Mouse (Mus musculus): Measurements from ENCODE around the gene Kifc3. TPM values are rescaled to one million over a fixed set of nuclear protein-coding genes. Genes with fewer than 3 reads are reported as not detected.
A peak's percentile ranks its signal among the peaks of the same experiment; 100 is the strongest.

The Kifc3 gene
- polyA plus RNA-seq, 1 experiment from 2014 or later: 19.4 TPM

DNA sequence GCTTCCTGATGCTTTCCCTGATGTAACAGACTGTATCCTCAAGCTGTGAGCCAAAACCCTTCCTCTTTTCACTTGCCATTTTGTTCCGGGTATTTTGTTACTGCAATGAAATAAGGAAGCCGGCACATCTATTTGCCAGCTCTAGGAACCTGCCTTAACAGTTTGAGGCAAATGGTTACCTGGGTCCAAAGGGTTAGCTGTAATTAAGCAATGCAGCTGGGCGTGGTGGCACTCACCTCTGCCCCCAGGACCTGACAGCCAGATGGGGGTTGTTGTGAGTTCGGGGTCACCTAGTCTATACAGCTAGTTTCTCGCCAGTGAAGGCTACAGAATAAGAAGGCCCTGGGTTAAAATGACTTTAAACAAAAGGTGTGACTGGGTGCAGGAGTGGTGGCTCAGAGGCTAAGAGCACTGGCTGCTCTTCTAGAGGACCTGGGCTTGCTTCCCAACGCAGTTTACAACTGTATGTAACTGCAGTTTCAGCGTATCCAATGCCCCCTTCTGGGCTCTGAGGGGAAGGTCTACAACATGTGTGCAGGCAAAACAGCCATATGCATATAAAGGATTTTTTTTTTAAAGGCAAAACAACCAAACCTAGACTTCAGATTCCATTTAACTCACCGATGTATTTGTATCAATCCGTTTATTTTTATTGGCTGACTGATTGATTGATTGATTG is 11.0 kb downstream of the Kifc3 start:
- WGBS: 92% methylated on average over 9 of the region's 9 CpGs
- Histone ChIP-seq H3K27me3 (ENCODE audit: control insufficient read depth, insufficient read depth, low read length) (no peaks in the 10 kb centered on the region), H3K9ac (replicated peaks; ENCODE audit: low read length) (no peak overlapping the region), H3K4me2 (ENCODE audit: low read length) (no peak overlapping the region), H3K4me1 (ENCODE audit: control insufficient read depth, insufficient read depth, low read length) (no peaks in the 10 kb centered on the region), H3K27ac (replicated peaks; ENCODE audit: low read depth, low read length) (no peak overlapping the region), H3K9me3 (ENCODE audit: control insufficient read depth, low read length) (no peaks in the 10 kb centered on the region), H3K36me3 (ENCODE audit: control insufficient read depth, insufficient read depth, low read length) (no peaks in the 10 kb centered on the region), H3K4me3 (replicated peaks; ENCODE audit: low read depth, low read length) (no peak overlapping the region)
- ATAC-seq (ENCODE audit: low FRiP score, low TSS enrichment): no peak
- no peak for DNase-seq

DNA sequence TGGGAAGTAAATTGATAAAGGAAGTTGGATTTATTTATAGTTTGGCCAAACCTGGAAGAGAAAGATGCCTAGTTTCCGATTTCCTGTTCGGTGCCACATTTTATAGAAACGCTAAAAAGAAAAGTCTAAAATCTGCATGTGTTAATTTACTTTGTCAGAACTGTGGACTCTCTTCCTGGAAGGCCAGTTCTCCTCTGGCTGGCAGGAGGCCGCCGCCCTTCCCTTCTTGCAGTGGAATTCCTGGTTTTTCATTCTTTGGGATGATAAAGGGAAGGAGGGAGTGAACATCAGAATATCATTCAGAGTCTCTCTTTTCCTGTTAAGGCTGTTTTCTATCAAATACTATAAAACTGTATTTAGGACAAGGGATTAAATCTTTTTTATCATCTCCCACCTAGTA is 15.0 kb downstream of the Kifc3 start:
- DNase-seq: no peak
- no peaks in the 10 kb centered on the region for H3K27me3 ChIP-seq (ENCODE audit: control insufficient read depth, insufficient read depth, low read length)
- H3K9me3 ChIP-seq (ENCODE audit: control insufficient read depth, low read length): no peaks in the 10 kb centered on the region
- no peak for ATAC-seq (ENCODE audit: low FRiP score, low TSS enrichment)
- H3K9ac ChIP-seq (replicated peaks; ENCODE audit: low read length): no peak overlapping the region
- no peaks in the 10 kb centered on the region for H3K36me3 ChIP-seq (ENCODE audit: control insufficient read depth, insufficient read depth, low read length)
- H3K27ac ChIP-seq (replicated peaks; ENCODE audit: low read depth, low read length): no peak overlapping the region
- no peak overlapping the region for H3K4me3 ChIP-seq (replicated peaks; ENCODE audit: low read depth, low read length)
- H3K4me2 ChIP-seq (ENCODE audit: low read length): no peak overlapping the region
- 87% methylated on average over 5 of the region's 5 CpGs for whole genome bisulfite sequencing
- H3K4me1 ChIP-seq (ENCODE audit: control insufficient read depth, insufficient read depth, low read length): no peaks in the 10 kb centered on the region

DNA sequence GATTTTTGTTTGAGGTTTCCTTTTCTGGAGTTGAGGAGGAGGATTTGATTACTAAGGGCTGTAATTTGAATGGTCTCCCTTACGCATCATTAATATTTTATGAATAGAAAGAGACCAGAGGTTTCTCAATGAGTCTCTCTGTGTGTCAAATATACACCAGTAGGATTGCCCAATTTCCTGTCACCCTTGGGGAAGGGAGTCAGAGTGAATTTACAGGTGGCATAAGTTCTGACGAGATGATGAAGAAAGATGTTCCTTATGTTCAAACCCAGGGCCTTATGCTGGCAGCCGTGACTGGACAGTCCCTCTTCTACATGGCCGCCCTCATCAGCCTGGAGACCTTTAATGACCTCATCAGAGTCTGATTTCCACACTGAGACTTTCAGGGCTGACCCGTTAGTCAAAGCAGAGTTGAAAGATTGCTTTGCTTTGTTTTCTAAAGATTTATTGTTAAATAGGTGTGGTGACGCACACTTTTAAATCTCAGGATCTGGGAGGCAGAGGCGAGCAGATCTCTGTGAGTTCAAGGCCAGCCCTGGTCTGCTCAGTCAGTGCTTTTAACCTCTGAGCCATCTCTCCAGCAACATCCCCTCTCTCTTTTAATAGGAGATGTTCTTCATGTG is 16.6 kb downstream of the Kifc3 start:
- H3K27me3 ChIP-seq (ENCODE audit: control insufficient read depth, insufficient read depth, low read length): no peaks in the 10 kb centered on the region
- no peak for DNase-seq
- 85% methylated on average over 7 of the region's 7 CpGs for WGBS

DNA sequence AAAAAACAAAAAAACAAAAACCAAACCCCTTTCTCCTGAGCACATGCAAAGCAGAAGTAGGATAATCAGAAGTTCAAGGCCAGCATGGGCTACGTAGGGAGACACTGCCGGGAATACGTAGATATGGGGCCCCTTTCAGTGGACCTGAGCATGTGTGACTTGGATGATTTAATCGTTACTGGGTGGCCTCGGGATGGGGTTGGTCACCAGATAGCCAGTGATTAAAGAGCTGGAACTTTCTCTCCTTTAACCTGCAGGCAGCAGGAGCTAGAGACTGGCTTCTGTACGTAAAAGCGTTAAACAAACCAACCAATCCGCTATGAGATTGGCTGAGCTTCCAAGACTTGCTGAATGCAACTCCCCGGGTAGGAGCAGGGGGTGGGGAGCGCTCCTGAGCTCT is 17.5 kb downstream of the Kifc3 start:
- Histone ChIP-seq H3K9ac (replicated peaks; ENCODE audit: low read length) (no peak overlapping the region), H3K4me3 (replicated peaks; ENCODE audit: low read depth, low read length) (no peak overlapping the region), H3K36me3 (ENCODE audit: control insufficient read depth, insufficient read depth, low read length) (no peaks in the 10 kb centered on the region), H3K9me3 (ENCODE audit: control insufficient read depth, low read length) (no peaks in the 10 kb centered on the region), H3K27ac (replicated peaks; ENCODE audit: low read depth, low read length) (no peak overlapping the region), H3K4me2 (ENCODE audit: low read length) (no peak overlapping the region), H3K27me3 (ENCODE audit: control insufficient read depth, insufficient read depth, low read length) (no peaks in the 10 kb centered on the region), H3K4me1 (ENCODE audit: control insufficient read depth, insufficient read depth, low read length) (no peaks in the 10 kb centered on the region)
- 39% methylated on average over 10 of the region's 10 CpGs for WGBS
- ATAC-seq (ENCODE audit: low FRiP score, low TSS enrichment): no peak
- no peak for DNase-seq

More for the DNA sequence above, 16.6 kb downstream of the Kifc3 start:
- ATAC-seq (ENCODE audit: low FRiP score, low TSS enrichment): no peak
- Histone ChIP-seq H3K4me3 (replicated peaks; ENCODE audit: low read depth, low read length) (no peak overlapping the region), H3K4me1 (ENCODE audit: control insufficient read depth, insufficient read depth, low read length) (no peaks in the 10 kb centered on the region), H3K9ac (replicated peaks; ENCODE audit: low read length) (no peak overlapping the region), H3K36me3 (ENCODE audit: control insufficient read depth, insufficient read depth, low read length) (no peaks in the 10 kb centered on the region), H3K4me2 (ENCODE audit: low read length) (no peak overlapping the region), H3K9me3 (ENCODE audit: control insufficient read depth, low read length) (no peaks in the 10 kb centered on the region), H3K27ac (replicated peaks; ENCODE audit: low read depth, low read length) (no peak overlapping the region)

DNA sequence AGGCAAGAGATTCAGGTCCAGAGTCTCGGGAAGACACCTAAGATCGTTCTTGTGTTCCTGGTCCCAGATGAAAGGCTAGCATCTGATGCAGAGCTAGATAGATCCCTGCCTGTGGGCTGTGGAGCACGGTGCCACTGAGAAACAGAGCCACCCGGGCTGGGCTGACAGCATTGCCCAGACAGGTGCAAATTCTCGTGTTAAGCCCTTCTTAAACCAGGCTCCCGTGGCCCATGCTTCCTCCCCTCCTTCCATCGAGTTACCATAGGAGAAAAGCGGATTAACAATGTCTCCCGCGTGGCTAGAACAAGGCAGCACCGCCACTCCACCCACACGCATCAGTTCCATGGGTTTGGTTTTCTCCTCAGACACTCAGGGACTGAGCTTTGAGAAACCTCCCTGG is 18.4 kb downstream of the Kifc3 start:
- DNase-seq: no peak
- H3K9ac ChIP-seq (replicated peaks; ENCODE audit: low read length): no peak overlapping the region

DNA sequence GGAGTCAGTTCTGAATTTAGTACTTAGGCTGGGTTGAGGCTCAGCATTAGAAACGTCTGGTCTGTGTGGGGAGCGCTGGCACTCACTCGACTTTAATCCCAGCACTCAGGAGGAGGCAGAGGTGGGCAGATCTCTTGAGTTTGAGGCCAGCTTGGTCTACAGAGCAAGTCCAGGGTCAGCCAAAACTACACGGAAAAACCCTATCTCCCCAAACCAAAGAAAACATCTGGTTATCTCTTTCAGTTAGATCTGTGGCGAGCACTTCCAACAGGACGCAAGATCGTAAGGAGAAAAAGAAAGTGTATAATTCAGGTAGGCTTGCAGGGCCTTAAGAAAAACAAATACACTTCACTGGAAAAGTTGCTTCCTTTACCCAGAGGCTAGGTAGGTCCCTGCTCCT is 20.8 kb downstream of the Kifc3 start:
- DNase-seq: no peak
- Histone ChIP-seq H3K4me1 (ENCODE audit: control insufficient read depth, insufficient read depth, low read length) (no peaks in the 10 kb centered on the region), H3K9ac (replicated peaks; ENCODE audit: low read length) (no peak overlapping the region), H3K27me3 (ENCODE audit: control insufficient read depth, insufficient read depth, low read length) (no peaks in the 10 kb centered on the region), H3K4me3 (replicated peaks; ENCODE audit: low read depth, low read length) (no peak overlapping the region), H3K9me3 (ENCODE audit: control insufficient read depth, low read length) (no peaks in the 10 kb centered on the region), H3K27ac (replicated peaks; ENCODE audit: low read depth, low read length) (no peak overlapping the region), H3K4me2 (ENCODE audit: low read length) (no peak overlapping the region), H3K36me3 (ENCODE audit: control insufficient read depth, insufficient read depth, low read length) (no peaks in the 10 kb centered on the region)
- 72% methylated on average over 7 of the region's 7 CpGs for WGBS
- no peak for ATAC-seq (ENCODE audit: low FRiP score, low TSS enrichment)

More for the DNA sequence above, 18.4 kb downstream of the Kifc3 start:
- H3K4me2 ChIP-seq (ENCODE audit: low read length): no peak overlapping the region
- H3K27me3 ChIP-seq (ENCODE audit: control insufficient read depth, insufficient read depth, low read length): no peaks in the 10 kb centered on the region
- H3K9me3 ChIP-seq (ENCODE audit: control insufficient read depth, low read length): no peaks in the 10 kb centered on the region
- WGBS: 65% methylated on average over 12 of the region's 12 CpGs
- no peak overlapping the region for H3K4me3 ChIP-seq (replicated peaks; ENCODE audit: low read depth, low read length)
- ATAC-seq (ENCODE audit: low FRiP score, low TSS enrichment): no peak
- H3K36me3 ChIP-seq (ENCODE audit: control insufficient read depth, insufficient read depth, low read length): no peaks in the 10 kb centered on the region
- H3K27ac ChIP-seq (replicated peaks; ENCODE audit: low read depth, low read length): no peak overlapping the region
- H3K4me1 ChIP-seq (ENCODE audit: control insufficient read depth, insufficient read depth, low read length): no peaks in the 10 kb centered on the region

DNA sequence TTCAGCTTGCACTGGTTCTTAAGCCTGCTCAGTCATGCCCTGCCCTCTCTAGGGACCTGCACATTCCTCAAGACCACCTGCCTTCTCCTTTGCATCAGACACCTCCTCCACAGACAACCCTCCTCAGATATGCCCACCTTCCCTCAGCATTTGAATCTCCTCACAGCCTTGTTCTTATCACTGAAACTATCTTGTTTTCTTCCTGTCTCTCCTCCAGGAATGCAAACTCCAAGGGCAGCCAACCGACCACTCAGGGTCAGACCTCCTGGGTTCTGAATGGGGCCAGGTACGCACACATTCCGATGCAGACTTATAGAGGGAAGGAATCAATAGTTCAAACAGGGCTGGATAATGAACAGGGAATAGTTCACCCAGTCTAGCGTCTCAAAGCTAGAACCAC is 24.4 kb downstream of the Kifc3 start:
- Histone ChIP-seq H3K36me3 (ENCODE audit: control insufficient read depth, insufficient read depth, low read length) (no peaks in the 10 kb centered on the region), H3K4me3 (replicated peaks; ENCODE audit: low read depth, low read length) (no peak overlapping the region), H3K4me2 (ENCODE audit: low read length) (no peak overlapping the region), H3K27me3 (ENCODE audit: control insufficient read depth, insufficient read depth, low read length) (no peaks in the 10 kb centered on the region), H3K4me1 (ENCODE audit: control insufficient read depth, insufficient read depth, low read length) (peaks cover 16% of the 10 kb centered on the region), H3K27ac (replicated peaks; ENCODE audit: low read depth, low read length) (no peak overlapping the region), H3K9ac (replicated peaks; ENCODE audit: low read length) (no peak overlapping the region), H3K9me3 (ENCODE audit: control insufficient read depth, low read length) (no peaks in the 10 kb centered on the region)
- no peak for DNase-seq
- WGBS: 75% methylated on average over 4 of the region's 4 CpGs
- ATAC-seq (ENCODE audit: low FRiP score, low TSS enrichment): no peak

DNA sequence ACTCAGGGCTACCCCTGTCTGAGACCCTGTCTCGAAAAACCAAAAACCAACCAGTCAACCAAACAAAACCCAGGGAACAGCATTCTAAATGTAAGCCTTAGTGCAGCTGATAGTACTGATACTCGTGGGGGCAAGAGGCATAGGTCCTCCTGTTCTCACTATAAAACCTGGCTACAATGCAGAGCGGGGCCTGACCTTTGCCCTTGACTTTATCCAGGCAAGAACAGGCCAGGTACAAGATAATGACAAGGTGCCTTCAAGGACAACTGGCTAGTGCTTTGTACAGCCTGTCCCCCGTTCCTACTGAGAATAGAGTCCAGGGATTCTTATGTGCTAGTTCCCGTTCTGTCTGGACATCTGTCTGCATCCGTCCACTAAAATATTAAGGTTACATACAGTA is 25.6 kb downstream of the Kifc3 start:
- H3K9ac ChIP-seq (replicated peaks; ENCODE audit: low read length): no peak overlapping the region
- H3K4me1 ChIP-seq (ENCODE audit: control insufficient read depth, insufficient read depth, low read length): peaks cover 16% of the 10 kb centered on the region
- H3K4me3 ChIP-seq (replicated peaks; ENCODE audit: low read depth, low read length): no peak overlapping the region
- peak overlapping the region; percentile 94 for H3K27ac ChIP-seq (replicated peaks; ENCODE audit: low read depth, low read length)
- WGBS: 88% methylated on average over 6 of the region's 6 CpGs
- H3K36me3 ChIP-seq (ENCODE audit: control insufficient read depth, insufficient read depth, low read length): no peaks in the 10 kb centered on the region
- DNase-seq (no peak), ATAC-seq (ENCODE audit: low FRiP score, low TSS enrichment) (no peak)
- H3K9me3 ChIP-seq (ENCODE audit: control insufficient read depth, low read length): no peaks in the 10 kb centered on the region
- H3K27me3 ChIP-seq (ENCODE audit: control insufficient read depth, insufficient read depth, low read length): no peaks in the 10 kb centered on the region
- no peak overlapping the region for H3K4me2 ChIP-seq (ENCODE audit: low read length)

DNA sequence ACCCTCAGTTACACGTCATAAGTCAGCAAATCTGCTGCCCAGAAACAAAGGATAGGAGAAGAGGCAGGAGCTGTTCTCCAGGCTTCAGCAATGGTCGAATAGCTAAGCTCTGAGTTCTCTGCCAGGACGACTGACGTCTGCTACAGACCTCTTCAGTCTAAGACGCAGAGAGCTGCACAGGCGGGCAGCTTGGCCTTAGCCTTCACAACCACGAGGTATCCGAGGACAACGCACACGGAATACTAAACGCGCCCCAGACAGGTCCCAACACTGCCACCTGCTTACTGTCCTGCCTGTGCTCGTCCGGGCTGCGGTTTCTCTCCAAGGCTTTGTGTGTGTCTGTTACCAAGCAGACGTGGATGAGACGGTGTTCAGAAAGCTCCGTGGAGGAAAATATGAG is 26.8 kb downstream of the Kifc3 start:
- DNase-seq (peak; percentile 90), ATAC-seq (ENCODE audit: low FRiP score, low TSS enrichment) (peak; percentile 90)
- H3K4me3 ChIP-seq (replicated peaks; ENCODE audit: low read depth, low read length): no peak overlapping the region
- peaks cover 16% of the 10 kb centered on the region for H3K4me1 ChIP-seq (ENCODE audit: control insufficient read depth, insufficient read depth, low read length)
- H3K36me3 ChIP-seq (ENCODE audit: control insufficient read depth, insufficient read depth, low read length): no peaks in the 10 kb centered on the region
- no peaks in the 10 kb centered on the region for H3K27me3 ChIP-seq (ENCODE audit: control insufficient read depth, insufficient read depth, low read length)
- 16% methylated on average over 18 of the region's 18 CpGs for WGBS
- H3K9ac ChIP-seq (replicated peaks; ENCODE audit: low read length): peak overlapping the region; percentile 51
- no peaks in the 10 kb centered on the region for H3K9me3 ChIP-seq (ENCODE audit: control insufficient read depth, low read length)
- peak overlapping the region; percentile 28 for H3K4me2 ChIP-seq (ENCODE audit: low read length)
- peak overlapping the region; percentile 94 for H3K27ac ChIP-seq (replicated peaks; ENCODE audit: low read depth, low read length)
